23 mouse cellular contexts compared by ENCODE assay signal in the genomic region with DNA sequence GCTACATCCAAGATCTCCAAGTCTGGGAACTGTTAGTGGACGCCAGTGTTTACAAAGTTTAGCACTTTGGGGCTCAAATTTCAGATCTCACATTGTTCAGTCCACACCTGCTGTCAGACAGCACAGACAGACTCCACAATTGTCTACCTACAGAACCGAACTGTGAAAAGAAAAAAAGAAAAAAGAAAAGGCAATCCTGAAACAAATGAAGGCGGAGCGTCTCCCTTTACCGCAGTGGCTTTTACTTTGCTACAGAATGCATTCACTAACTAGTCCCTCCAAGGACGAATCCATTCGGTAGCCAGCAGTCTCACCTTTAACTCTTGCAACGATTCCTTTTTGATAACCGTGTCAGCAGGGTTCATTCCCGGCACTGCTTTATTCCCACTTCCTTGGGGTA. TPM values are rescaled to one million over a fixed set of nuclear protein-coding genes. Genes with fewer than 3 reads are reported as not detected.
"Had no signal": no experiment of that assay in that cellular context is flagged by ENCODE, and none has a peak within 500 bp of the region (broad histone marks: within the 10 kb centered on the region; RNA-seq: fewer than 3 reads in every experiment).

No protein-coding gene starts in this region.

- DNase-seq: gastrocnemius, postnatal 10 days; gastrocnemius, postnatal 25 days; heart, adult 18-20 months; heart, postnatal 4 days; kidney, adult 18-20 months; kidney, adult 8-10 months; kidney, postnatal 10 days; kidney, postnatal 25 days; kidney, postnatal 4 days; liver; liver, embryonic 13.5 days had no signal

- H3K9me3 ChIP-seq: heart, embryonic 13.5 days; heart, embryonic 15.5 days; hindbrain, embryonic 10.5 days; hindbrain, embryonic 12.5 days; intestine, embryonic 15.5 days; limb, embryonic 10.5 days; limb, embryonic 12.5 days; liver, embryonic 13.5 days; liver, embryonic 15.5 days had no signal

- H3K27me3 ChIP-seq: heart, embryonic 13.5 days; heart, embryonic 15.5 days; hindbrain, embryonic 12.5 days; intestine, embryonic 15.5 days; limb, embryonic 12.5 days; liver, embryonic 13.5 days; liver, embryonic 15.5 days had no signal

- H3K27ac ChIP-seq: heart, embryonic 13.5 days; heart, embryonic 15.5 days; hindbrain, embryonic 10.5 days; hindbrain, embryonic 12.5 days; hindbrain, embryonic 14.5 days; intestine, embryonic 15.5 days; layer of hippocampus, adult 2 months; left cerebral cortex, adult 2 months; limb, embryonic 10.5 days; limb, embryonic 12.5 days; liver, embryonic 13.5 days; liver, embryonic 15.5 days had no signal

- H3K9ac ChIP-seq: heart, embryonic 13.5 days; heart, embryonic 15.5 days; hindbrain, embryonic 12.5 days; hindbrain, embryonic 14.5 days; intestine, embryonic 15.5 days; limb, embryonic 12.5 days; liver, embryonic 13.5 days; liver, embryonic 15.5 days had no signal

- H3K4me3 ChIP-seq: heart, embryonic 13.5 days; heart, embryonic 15.5 days; hindbrain, embryonic 10.5 days; hindbrain, embryonic 12.5 days; intestine, embryonic 15.5 days; layer of hippocampus, adult 2 months; left cerebral cortex, adult 2 months; limb, embryonic 10.5 days; limb, embryonic 12.5 days; liver, embryonic 13.5 days; liver, embryonic 15.5 days had no signal

- H3K36me3 ChIP-seq: liver, embryonic 15.5 days had no signal

- H3K4me1 ChIP-seq: hindbrain, embryonic 10.5 days; hindbrain, embryonic 12.5 days; intestine, embryonic 15.5 days had no signal

RNA-seq across cellular contexts. Expression of a gene that starts 44.6 kb away (rescaled TPM):
- total RNA-seq: granulocyte monocyte progenitor cell, adult 5-6 weeks had no signal
